Mouse (Mus musculus) E14TG2a.4 (cell line): ENCODE measurements around the gene Stk4.

Experiments
- CTCF ChIP-seq: conservative IDR thresholded peaks from 2 replicates; pipeline ENCODE4 v1.5.1; 2014; ENCODE audit warnings: low read length
- NANOG ChIP-seq: IDR thresholded peaks from 2 replicates; pipeline ENCODE4 v1.6.1; 2014; ENCODE audit warnings: borderline replicate concordance, low read length, mixed read lengths
- POU5F1 ChIP-seq: IDR thresholded peaks from 2 replicates; pipeline ENCODE4 v1.6.1; 2014; ENCODE audit warnings: low read length, borderline replicate concordance

- no peak for TF ChIP-seq CTCF
- TF ChIP-seq POU5F1 = no peak
- TF ChIP-seq NANOG = no peak
Observed at GRCm38 (mm10) chr2:164102366-164102765, 32.2 kb downstream of the Stk4 start.
